Mouse (Mus musculus) cerebellum, adult 2 months (tissue): ENCODE measurements around the gene Clns1a.

Source experiments
- CTCF ChIP-seq: fragments of 200-500 bp; IDR thresholded peaks from 2 replicates; pipeline ENCODE4 v1.5.1; 2011; ENCODE audit warnings: low read depth, mild to moderate bottlenecking, control low read depth, low read length, moderate library complexity, borderline replicate concordance; ENCODE audit not compliant: insufficient read depth
- POLR2A ChIP-seq: fragments of 200-500 bp; IDR thresholded peaks from 2 replicates; pipeline ENCODE4 v1.6.1; 2011; ENCODE audit warnings: low read length, control low read depth, borderline replicate concordance; ENCODE audit not compliant: insufficient read depth

DNA sequence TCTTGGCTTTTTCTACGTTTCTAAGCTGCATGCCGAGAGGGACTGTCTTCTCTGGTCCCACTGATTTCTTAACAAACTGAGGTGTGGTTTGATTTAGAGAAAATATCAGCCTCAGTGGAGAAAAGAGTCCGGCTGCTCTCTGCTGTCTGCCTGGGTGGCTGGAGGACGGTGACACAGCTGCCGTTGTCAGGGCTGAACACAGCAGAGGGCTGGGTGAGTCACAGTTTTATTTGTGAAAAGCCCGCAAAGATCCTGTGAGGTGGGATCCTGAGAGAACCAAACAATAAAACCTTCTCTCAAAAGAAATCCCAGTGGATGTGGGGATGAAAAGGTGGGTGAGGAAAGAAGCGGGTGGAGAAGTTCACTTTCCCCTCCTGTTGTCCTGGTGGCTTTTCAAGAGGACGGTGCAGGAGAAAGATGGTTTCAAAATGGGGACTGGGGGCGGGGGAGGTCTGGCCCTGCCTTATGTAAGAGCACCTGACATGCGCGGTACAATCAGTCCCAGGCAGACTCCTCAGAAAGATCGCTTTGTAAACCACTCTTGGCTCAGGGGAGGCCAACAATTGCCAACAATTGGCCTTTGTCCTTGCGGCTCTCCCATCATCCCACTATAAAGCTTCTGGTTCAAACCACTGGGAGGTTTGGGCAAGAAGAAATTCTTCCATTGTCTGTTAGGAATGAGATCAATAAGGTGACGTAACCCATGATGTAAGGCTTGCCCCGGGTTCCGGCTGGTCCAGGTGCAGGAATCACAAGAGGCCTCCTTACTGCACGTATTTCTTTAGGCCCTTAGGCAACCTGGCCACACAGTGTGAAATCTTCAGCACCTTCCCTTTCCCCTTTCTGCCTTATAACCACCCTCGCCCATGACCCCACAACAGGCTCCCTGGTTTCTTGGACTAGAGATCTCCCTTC, 60.8 kb downstream of the Clns1a start:
- TF ChIP-seq POLR2A = no peak
- TF ChIP-seq CTCF = no peak
